Mouse (Mus musculus): ENCODE measurements at regions not wholly inside any gene's neighbourhood (a gene's known extent, or its start where the extent isn't known, plus 50 kb on each side); places are given as distances from the start of the nearest gene placed in this dataset.

- DNase-seq (ENCODE audit: low read depth, low spot score), result no peak
- TF ChIP-seq CHD2 (IDR thresholded peaks at IDR 0.05; ENCODE audit: low read depth, low read length), result no peak
- no peak for TF ChIP-seq ZNF384 (IDR thresholded peaks at IDR 0.05; ENCODE audit: low read depth, low read length)
- TF ChIP-seq HCFC1 (IDR thresholded peaks at IDR 0.05; ENCODE audit: borderline replicate concordance, insufficient read depth, low read length), result no peak
- TF ChIP-seq MAFK (IDR thresholded peaks at IDR 0.05; ENCODE audit: insufficient read depth, low read depth, low read length), result no peak
- no peak for TF ChIP-seq ZC3H11A (IDR thresholded peaks at IDR 0.05; ENCODE audit: borderline replicate concordance, low read depth, low read length)
- no peaks in the 10 kb centered on the region for H3K9me3 ChIP-seq (ENCODE audit: control insufficient read depth, insufficient read depth, low read depth, low read length)
- H3K4me1 ChIP-seq (ENCODE audit: control insufficient read depth in 2 of 2, insufficient read depth in 2 of 2, low read length in 2 of 2, poor library complexity in 1 of 2), result no peaks in the 10 kb centered on the region
- H3K9ac ChIP-seq (ENCODE audit: insufficient read depth, low read depth, low read length, poor library complexity, severe bottlenecking), result no peak overlapping the region
- no peak overlapping the region for H3K27ac ChIP-seq (ENCODE audit: insufficient read depth, low read depth, low read length, poor library complexity, severe bottlenecking)
- in situ Hi-C loops (cut with MboI; ENCODE audit: low sequenced_read_pairs in 2 of 2, unreplicated experiment in 2 of 2), result no loop called here
- H3K4me3 ChIP-seq (ENCODE audit: insufficient read depth in 1 of 2, low read depth in 1 of 2, low read length in 2 of 2, poor library complexity in 1 of 2, severe bottlenecking in 1 of 2), result no peak overlapping the region
- H3K36me3 ChIP-seq (ENCODE audit: control insufficient read depth, insufficient read depth, low read length, poor library complexity, severe bottlenecking), result no peaks in the 10 kb centered on the region
Observed at GRCm38 (mm10) chr3:80331776-80332175, 447.4 kb downstream of the Fam198b start.

- Histone ChIP-seq H3K4me3 (ENCODE audit: insufficient read depth in 1 of 2, low read depth in 1 of 2, low read length in 2 of 2, poor library complexity in 1 of 2, severe bottlenecking in 1 of 2) (no peak overlapping the region), H3K9ac (ENCODE audit: insufficient read depth, low read depth, low read length, poor library complexity, severe bottlenecking) (no peak overlapping the region), H3K9me3 (ENCODE audit: control insufficient read depth, insufficient read depth, low read depth, low read length) (no peaks in the 10 kb centered on the region), H3K36me3 (ENCODE audit: control insufficient read depth, insufficient read depth, low read length, poor library complexity, severe bottlenecking) (no peaks in the 10 kb centered on the region), H3K4me1 (ENCODE audit: control insufficient read depth in 2 of 2, insufficient read depth in 2 of 2, low read length in 2 of 2, poor library complexity in 1 of 2) (no peaks in the 10 kb centered on the region), H3K27ac (ENCODE audit: insufficient read depth, low read depth, low read length, poor library complexity, severe bottlenecking) (no peak overlapping the region)
- no peak for DNase-seq (ENCODE audit: low read depth, low spot score)
- in situ Hi-C loops (cut with MboI; ENCODE audit: low sequenced_read_pairs in 2 of 2, unreplicated experiment in 2 of 2), result no loop called here
- no peak for TF ChIP-seq MAFK (IDR thresholded peaks at IDR 0.05; ENCODE audit: insufficient read depth, low read depth, low read length)
- TF ChIP-seq ZC3H11A (IDR thresholded peaks at IDR 0.05; ENCODE audit: borderline replicate concordance, low read depth, low read length), result no peak
- no peak for TF ChIP-seq CHD2 (IDR thresholded peaks at IDR 0.05; ENCODE audit: low read depth, low read length)
- TF ChIP-seq ZNF384 (IDR thresholded peaks at IDR 0.05; ENCODE audit: low read depth, low read length), result no peak
- TF ChIP-seq HCFC1 (IDR thresholded peaks at IDR 0.05; ENCODE audit: borderline replicate concordance, insufficient read depth, low read length), result no peak
Observed at GRCm38 (mm10) chr3:80334446-80334893, 450.1 kb downstream of the Fam198b start.

- no peak overlapping the region for H3K27ac ChIP-seq (ENCODE audit: insufficient read depth, low read depth, low read length, poor library complexity, severe bottlenecking)
- no peak overlapping the region for H3K9ac ChIP-seq (ENCODE audit: insufficient read depth, low read depth, low read length, poor library complexity, severe bottlenecking)
- H3K4me1 ChIP-seq (ENCODE audit: control insufficient read depth in 2 of 2, insufficient read depth in 2 of 2, low read length in 2 of 2, poor library complexity in 1 of 2), result no peaks in the 10 kb centered on the region
- no peaks in the 10 kb centered on the region for H3K9me3 ChIP-seq (ENCODE audit: control insufficient read depth, insufficient read depth, low read depth, low read length)
- H3K36me3 ChIP-seq (ENCODE audit: control insufficient read depth, insufficient read depth, low read length, poor library complexity, severe bottlenecking), result no peaks in the 10 kb centered on the region
- DNase-seq (ENCODE audit: low read depth, low spot score), result no peak
- TF ChIP-seq ZC3H11A (IDR thresholded peaks at IDR 0.05; ENCODE audit: borderline replicate concordance, low read depth, low read length), result no peak
- TF ChIP-seq HCFC1 (IDR thresholded peaks at IDR 0.05; ENCODE audit: borderline replicate concordance, insufficient read depth, low read length), result no peak
- TF ChIP-seq CHD2 (IDR thresholded peaks at IDR 0.05; ENCODE audit: low read depth, low read length), result no peak
- TF ChIP-seq MAFK (IDR thresholded peaks at IDR 0.05; ENCODE audit: insufficient read depth, low read depth, low read length), result no peak
- no peak for TF ChIP-seq ZNF384 (IDR thresholded peaks at IDR 0.05; ENCODE audit: low read depth, low read length)
- in situ Hi-C loops (cut with MboI; ENCODE audit: low sequenced_read_pairs in 2 of 2, unreplicated experiment in 2 of 2), result no loop called here
- no peak overlapping the region; a peak in 1 of 4 replicates for H3K4me3 ChIP-seq (ENCODE audit: insufficient read depth in 1 of 2, low read depth in 1 of 2, low read length in 2 of 2, poor library complexity in 1 of 2, severe bottlenecking in 1 of 2)
Observed at GRCm38 (mm10) chr3:80336123-80336674, 451.9 kb downstream of the Fam198b start.

GRCm38 (mm10) chr3:80367972-80368371, 434.7 kb downstream of the Gria2 start:
- in situ Hi-C loops (cut with MboI; ENCODE audit: low sequenced_read_pairs in 2 of 2, unreplicated experiment in 2 of 2), result no loop called here
- Histone ChIP-seq H3K4me3 (ENCODE audit: insufficient read depth in 1 of 2, low read depth in 1 of 2, low read length in 2 of 2, poor library complexity in 1 of 2, severe bottlenecking in 1 of 2) (no peak overlapping the region), H3K9me3 (ENCODE audit: control insufficient read depth, insufficient read depth, low read depth, low read length) (no peaks in the 10 kb centered on the region), H3K36me3 (ENCODE audit: control insufficient read depth, insufficient read depth, low read length, poor library complexity, severe bottlenecking) (no peaks in the 10 kb centered on the region), H3K27ac (ENCODE audit: insufficient read depth, low read depth, low read length, poor library complexity, severe bottlenecking) (no peak overlapping the region), H3K4me1 (ENCODE audit: control insufficient read depth in 2 of 2, insufficient read depth in 2 of 2, low read length in 2 of 2, poor library complexity in 1 of 2) (no peaks in the 10 kb centered on the region), H3K9ac (ENCODE audit: insufficient read depth, low read depth, low read length, poor library complexity, severe bottlenecking) (no peak overlapping the region)
- no peak for DNase-seq (ENCODE audit: low read depth, low spot score)
- TF ChIP-seq CHD2 (IDR thresholded peaks at IDR 0.05; ENCODE audit: low read depth, low read length) (no peak), ZNF384 (IDR thresholded peaks at IDR 0.05; ENCODE audit: low read depth, low read length) (no peak), MAFK (IDR thresholded peaks at IDR 0.05; ENCODE audit: insufficient read depth, low read depth, low read length) (no peak), ZC3H11A (IDR thresholded peaks at IDR 0.05; ENCODE audit: borderline replicate concordance, low read depth, low read length) (no peak), HCFC1 (IDR thresholded peaks at IDR 0.05; ENCODE audit: borderline replicate concordance, insufficient read depth, low read length) (no peak)
